Mouse (Mus musculus) MEL (cell line): Measurements from ENCODE around the gene D430042O09Rik. TPM values are rescaled to one million over a fixed set of nuclear protein-coding genes. Genes with fewer than 3 reads are reported as not detected.

Experiments
- DNase-seq: peaks from one replicate; pipeline ENCODE4 v3.0.0; 2011; ENCODE audit warnings: low read depth, low spot score
- H3K27ac ChIP-seq: 2 replicates; pipeline ENCODE4 v1.5.1; 2012; ENCODE audit warnings: low read depth, mild to moderate bottlenecking, control low read depth, low read length, moderate library complexity; ENCODE audit not compliant: control insufficient read depth
- H3K27me3 ChIP-seq, 2 experiments: fragments of 150-350 bp in 1 of 2; sonication (generic) in 1 of 2; 2 replicates each; pipeline ENCODE4 v1.6.1; 2012; ENCODE audit warnings: low read length in 2 of 2, mild to moderate bottlenecking in 2 of 2, improper control_type of control experiment in 1 of 2, moderate library complexity in 1 of 2; ENCODE audit not compliant: insufficient read depth in 2 of 2, control insufficient read depth in 1 of 2
- H3K36me3 ChIP-seq, 2 experiments: 2 replicates each; pipeline ENCODE4 v1.6.1; 2012 to 2014; ENCODE audit warnings: low read length in 2 of 2, improper control_type of control experiment in 1 of 2, inconsistent platforms in 1 of 2, mild to moderate bottlenecking in 1 of 2; ENCODE audit not compliant: insufficient read depth in 2 of 2, control insufficient read depth in 1 of 2
- H3K4me1 ChIP-seq, 2 experiments: fragments of 150-350 bp in 1 of 2; sonication (generic) in 1 of 2; 2 replicates each; pipeline ENCODE4 v1.6.1; 2012; ENCODE audit warnings: low read length in 2 of 2, improper control_type of control experiment in 1 of 2, mild to moderate bottlenecking in 1 of 2; ENCODE audit not compliant: insufficient read depth in 2 of 2, control insufficient read depth in 1 of 2
- H3K4me3 ChIP-seq, 2 experiments: fragments of 150-350 bp in 1 of 2; sonication (generic) in 1 of 2; 2 replicates each; pipeline ENCODE4 v1.5.1; 2012; ENCODE audit warnings: low read depth in 2 of 2, low read length in 2 of 2, mild to moderate bottlenecking in 2 of 2, moderate library complexity in 2 of 2, control low read depth in 1 of 2, improper control_type of control experiment in 1 of 2; ENCODE audit not compliant: control insufficient read depth in 1 of 2, insufficient read depth in 1 of 2
- H3K79me2 ChIP-seq: 2 replicates; pipeline ENCODE4 v1.6.1; 2012; ENCODE audit warnings: mild to moderate bottlenecking, low read length, moderate library complexity; ENCODE audit not compliant: control insufficient read depth, poor library complexity, insufficient read depth
- H3K9ac ChIP-seq: 2 replicates; pipeline ENCODE4 v1.6.1; 2012; ENCODE audit warnings: low read depth, mild to moderate bottlenecking, control low read depth, low read length, moderate library complexity; ENCODE audit not compliant: control insufficient read depth, poor library complexity, severe bottlenecking
- H3K9me3 ChIP-seq: fragments of 150-350 bp; sonication (generic); replicated peaks from 2 replicates; pipeline ENCODE4 v1.6.1; 2012; ENCODE audit warnings: mild to moderate bottlenecking, low read length, improper control_type of control experiment, moderate library complexity; ENCODE audit not compliant: insufficient read depth
- BHLHE40 ChIP-seq: IDR thresholded peaks from 2 replicates; pipeline ENCODE4 v1.6.1; 2012; ENCODE audit warnings: low read depth, mild to moderate bottlenecking, inconsistent platforms, low read length, improper control_type of control experiment, borderline replicate concordance
- CHD1 ChIP-seq: IDR thresholded peaks from 2 replicates; pipeline ENCODE4 v1.6.1; 2012; ENCODE audit warnings: low read depth, mild to moderate bottlenecking, inconsistent platforms, low read length, improper control_type of control experiment
- CHD2 ChIP-seq: IDR thresholded peaks from 2 replicates; pipeline ENCODE4 v1.6.1; 2011; ENCODE audit warnings: low read length, improper control_type of control experiment
- CTCF ChIP-seq, 3 experiments: IDR thresholded peaks in 2 of 3; conservative IDR thresholded peaks in 1 of 3; 2 replicates each; pipeline ENCODE4 v1.5.1; 2011 to 2012; ENCODE audit warnings: low read length in 3 of 3, low read depth in 2 of 3, mild to moderate bottlenecking in 2 of 3, improper control_type of control experiment in 1 of 3, inconsistent platforms in 1 of 3, mixed read lengths in 1 of 3, moderate library complexity in 1 of 3; ENCODE audit not compliant: control insufficient read depth in 1 of 3, insufficient read depth in 1 of 3, poor library complexity in 1 of 3, severe bottlenecking in 1 of 3
- E2F4 ChIP-seq: IDR thresholded peaks from 2 replicates; pipeline ENCODE4 v1.6.1; 2011; ENCODE audit warnings: low read depth, low read length, improper control_type of control experiment, borderline replicate concordance
- ELF1 ChIP-seq: IDR thresholded peaks from 2 replicates; pipeline ENCODE4 v1.6.1; 2014; ENCODE audit warnings: low read depth, mild to moderate bottlenecking, inconsistent platforms, low read length, improper control_type of control experiment, moderate library complexity
- EP300 ChIP-seq, 2 experiments: IDR thresholded peaks; 2 replicates each; pipeline ENCODE4 v1.6.1; 2011; ENCODE audit warnings: improper control_type of control experiment in 2 of 2, low read length in 2 of 2, low read depth in 1 of 2, mild to moderate bottlenecking in 1 of 2
- ETS1 ChIP-seq: IDR thresholded peaks from 2 replicates; pipeline ENCODE4 v1.6.1; 2012; ENCODE audit warnings: low read depth, mild to moderate bottlenecking, inconsistent platforms, low read length, improper control_type of control experiment, moderate library complexity
- GABPA ChIP-seq: IDR thresholded peaks from 2 replicates; pipeline ENCODE4 v1.6.1; 2012; ENCODE audit warnings: low read depth, mild to moderate bottlenecking, inconsistent platforms, low read length, improper control_type of control experiment, moderate library complexity
- GATA1 ChIP-seq: IDR thresholded peaks from 2 replicates; pipeline ENCODE4 v1.6.1; 2011; ENCODE audit warnings: low read depth, low read length, improper control_type of control experiment
- HCFC1 ChIP-seq: IDR thresholded peaks from 2 replicates; pipeline ENCODE4 v1.6.1; 2012; ENCODE audit warnings: low read depth, mild to moderate bottlenecking, inconsistent platforms, low read length, improper control_type of control experiment, moderate library complexity
- JUND ChIP-seq: IDR thresholded peaks from 2 replicates; pipeline ENCODE4 v1.6.1; 2011; ENCODE audit warnings: low read depth, mild to moderate bottlenecking, improper control_type of control experiment, low read length
- KAT2A ChIP-seq: conservative IDR thresholded peaks from 2 replicates; pipeline ENCODE4 v1.6.1; 2012; ENCODE audit warnings: low read depth, low read length, improper control_type of control experiment, inconsistent platforms
- MAFK ChIP-seq: IDR thresholded peaks from 2 replicates; pipeline ENCODE4 v1.6.1; 2011; ENCODE audit warnings: low read depth, mild to moderate bottlenecking, low read length, improper control_type of control experiment, borderline replicate concordance
- MAX ChIP-seq: IDR thresholded peaks from 2 replicates; pipeline ENCODE4 v1.6.1; 2011; ENCODE audit warnings: low read length, improper control_type of control experiment
- MAZ ChIP-seq: IDR thresholded peaks from 2 replicates; pipeline ENCODE4 v1.6.1; 2012; ENCODE audit warnings: low read depth, mild to moderate bottlenecking, inconsistent platforms, low read length, improper control_type of control experiment
- MEF2A ChIP-seq: IDR thresholded peaks from 2 replicates; pipeline ENCODE4 v1.6.1; 2014; ENCODE audit warnings: low read depth, mild to moderate bottlenecking, inconsistent platforms, low read length, improper control_type of control experiment; ENCODE audit not compliant: poor library complexity, insufficient replicate concordance, severe bottlenecking; ENCODE audit errors: extremely low read depth
- MXI1 ChIP-seq: IDR thresholded peaks from 2 replicates; pipeline ENCODE4 v1.6.1; 2011; ENCODE audit warnings: mild to moderate bottlenecking, low read depth, low read length, improper control_type of control experiment
- MYB ChIP-seq: IDR thresholded peaks from 2 replicates; pipeline ENCODE4 v1.6.1; 2011; ENCODE audit warnings: mild to moderate bottlenecking, low read depth, low read length, improper control_type of control experiment
- MYC ChIP-seq: IDR thresholded peaks from 2 replicates; pipeline ENCODE4 v1.6.1; 2011; ENCODE audit warnings: low read depth, mild to moderate bottlenecking, low read length, improper control_type of control experiment, moderate library complexity
- NELFE ChIP-seq: IDR thresholded peaks from 2 replicates; pipeline ENCODE4 v1.6.1; 2011; ENCODE audit warnings: low read depth, low read length, improper control_type of control experiment
- NRF1 ChIP-seq: IDR thresholded peaks from 2 replicates; pipeline ENCODE4 v1.6.1; 2014; ENCODE audit warnings: low read depth, mild to moderate bottlenecking, inconsistent platforms, low read length, improper control_type of control experiment, moderate library complexity; ENCODE audit not compliant: poor library complexity, insufficient read depth, severe bottlenecking
- POLR2A ChIP-seq, 2 experiments: IDR thresholded peaks; 2 replicates each; pipeline ENCODE4 v1.6.1; 2011 to 2012; ENCODE audit warnings: low read length in 2 of 2, mild to moderate bottlenecking in 2 of 2, control low read depth in 1 of 2, improper control_type of control experiment in 1 of 2, low read depth in 1 of 2, moderate library complexity in 1 of 2; ENCODE audit not compliant: control insufficient read depth in 1 of 2, insufficient read depth in 1 of 2, poor library complexity in 1 of 2
- POLR2AphosphoS2 ChIP-seq: IDR thresholded peaks from 2 replicates; pipeline ENCODE4 v1.6.1; 2011; ENCODE audit warnings: low read length, improper control_type of control experiment
- POLR2AphosphoS5 ChIP-seq: IDR thresholded peaks from 2 replicates; pipeline ENCODE4 v1.6.1; 2012; ENCODE audit warnings: low read depth, borderline replicate concordance, mild to moderate bottlenecking, inconsistent platforms, low read length, moderate library complexity, mixed read lengths
- RAD21 ChIP-seq: IDR thresholded peaks from 2 replicates; pipeline ENCODE4 v1.6.1; 2011; ENCODE audit warnings: mild to moderate bottlenecking, low read depth, low read length, improper control_type of control experiment
- RCOR1 ChIP-seq: IDR thresholded peaks from 2 replicates; pipeline ENCODE4 v1.6.1; 2012; ENCODE audit warnings: low read depth, mild to moderate bottlenecking, inconsistent platforms, low read length, improper control_type of control experiment
- SMC3 ChIP-seq: IDR thresholded peaks from 2 replicates; pipeline ENCODE4 v1.6.1; 2011; ENCODE audit warnings: low read depth, low read length, improper control_type of control experiment
- TAL1 ChIP-seq: IDR thresholded peaks from 2 replicates; pipeline ENCODE4 v1.6.1; 2012; ENCODE audit warnings: mild to moderate bottlenecking, inconsistent platforms, low read length, moderate library complexity, mixed read lengths
- TBP ChIP-seq: IDR thresholded peaks from 2 replicates; pipeline ENCODE4 v1.8.0; 2011; ENCODE audit warnings: low read depth, low read length, improper control_type of control experiment
- TCF12 ChIP-seq: IDR thresholded peaks from 2 replicates; pipeline ENCODE4 v1.6.1; 2014; ENCODE audit warnings: low read depth, mild to moderate bottlenecking, inconsistent platforms, low read length, improper control_type of control experiment, moderate library complexity
- UBTF ChIP-seq: IDR thresholded peaks from 2 replicates; pipeline ENCODE4 v1.6.1; 2012; ENCODE audit warnings: low read depth, mild to moderate bottlenecking, inconsistent platforms, low read length, improper control_type of control experiment, moderate library complexity, borderline replicate concordance; ENCODE audit not compliant: insufficient read depth
- USF1 ChIP-seq: IDR thresholded peaks from 2 replicates; pipeline ENCODE4 v1.6.1; 2014; ENCODE audit warnings: low read depth, mild to moderate bottlenecking, inconsistent platforms, low read length, improper control_type of control experiment, moderate library complexity
- USF2 ChIP-seq, 2 experiments: IDR thresholded peaks; 2 replicates each; pipeline ENCODE4 v1.6.1; 2011 to 2012; ENCODE audit warnings: improper control_type of control experiment in 2 of 2, low read length in 2 of 2, borderline replicate concordance in 1 of 2, inconsistent platforms in 1 of 2, low read depth in 1 of 2, mild to moderate bottlenecking in 1 of 2; ENCODE audit not compliant: insufficient read depth in 1 of 2
- ZKSCAN1 ChIP-seq: IDR thresholded peaks from 2 replicates; pipeline ENCODE4 v1.6.1; 2012; ENCODE audit warnings: low read depth, mild to moderate bottlenecking, inconsistent platforms, low read length, improper control_type of control experiment, moderate library complexity
- ZMIZ1 ChIP-seq: IDR thresholded peaks from 2 replicates; pipeline ENCODE4 v1.6.1; 2012; ENCODE audit warnings: low read depth, mild to moderate bottlenecking, inconsistent platforms, low read length, improper control_type of control experiment, moderate library complexity
- ZNF384 ChIP-seq: IDR thresholded peaks from 2 replicates; pipeline ENCODE4 v1.6.1; 2012; ENCODE audit warnings: low read depth, mild to moderate bottlenecking, inconsistent platforms, low read length, improper control_type of control experiment
- polyA plus RNA-seq, 2 experiments: library from polyadenylated mRNA; stranded (reverse) in 1 of 2; unstranded in 1 of 2; fragments of >175 nt in 1 of 2; fragments of >200 nt in 1 of 2; gene quantifications; 2 replicates each; pipeline versions ENCODE4 v1.2.1 to v1.2.4; 2012; ENCODE audit warnings: low replicate concordance in 2 of 2, low read depth in 1 of 2; ENCODE audit not compliant: insufficient read length in 2 of 2, insufficient read depth in 1 of 2, missing spikeins in 1 of 2
- total RNA-seq: library from RNA; depleted of rRNA; stranded (reverse); fragments of 300-350 nt; gene quantifications from 2 replicates; pipeline ENCODE4 v1.2.3, GENCODE M21; 2012; rRNA removed

D430042O09Rik gene
- total RNA-seq (6.2 and 6.9 TPM in 2 replicates), polyA plus RNA-seq (10 to 100 TPM in 1 of 2 experiments, not detected in 1; 12.8 TPM)

GRCm38 (mm10) chr7:125707593-125708022 is at the start of gene D430042O09Rik, which contains the start of gene Gtf3c1:
D430042O09Rik (plus strand) TSS chr7:125707888.
Gtf3c1 (minus strand) TSS chr7:125707780.
- Histone ChIP-seq H3K27ac (peak within 1 kb of the TSS; percentile 52), H3K79me2 (peaks cover 28% of the 10 kb centered on the region), H3K4me3 (peak within 1 kb of the TSS; percentile 88 to 92), H3K9ac (peak within 1 kb of the TSS; percentile 92), H3K36me3 (peaks cover 5 to 26% of the 10 kb centered on the region in 2 experiments), H3K9me3 (no peaks in the 10 kb centered on the region), H3K4me1 (peaks cover 2 to 26% of the 10 kb centered on the region in 2 experiments; a peak in 3 of 4 replicates), H3K27me3 (no peaks in the 10 kb centered on the region)
- DNase-seq, result peak; percentile 99
- TF ChIP-seq NRF1 (peak; percentile 100; the same call in 1 of the 2 replicates), ZMIZ1 (peak; percentile 72), CHD1 (no peak), TAL1 (no peak), MAZ (no peak), SMC3 (no peak), MEF2A (no peak), USF2 (IDR thresholded peaks at IDR 0.05; ENCODE audit: borderline replicate concordance in 1 of 2, insufficient read depth in 1 of 2, low read depth in 1 of 2, low read length in 2 of 2) (no peak), MYB (0 out of 2 replicates have a peak, but pooled peaks have one; percentile 22), RCOR1 (no peak), KAT2A (no peak; the same call in 1 of the 2 replicates), MYC (no peak), TCF12 (peak; percentile 40; the same call in 1 of the 2 replicates), POLR2AphosphoS5 (no peak), ZNF384 (no peak), CTCF (IDR thresholded peaks at IDR 0.05 in 2 of 3, conservative IDR thresholded peaks at IDR 0.05 in 1 of 3; ENCODE audit: control insufficient read depth in 1 of 3, insufficient read depth in 1 of 3, low read depth in 2 of 3, low read length in 3 of 3, poor library complexity in 1 of 3, severe bottlenecking in 1 of 3) (no peak), USF1 (0 out of 2 replicates have a peak, but pooled peaks have one; percentile 29), RAD21 (no peak), ETS1 (no peak), MAFK (no peak), TBP (no peak), HCFC1 (peak; percentile 86), GABPA (no peak), POLR2A (IDR thresholded peaks at IDR 0.05; ENCODE audit: control insufficient read depth in 1 of 2, insufficient read depth in 1 of 2, low read depth in 1 of 2, low read length in 2 of 2, poor library complexity in 1 of 2) (peak; percentile 86 to 89), JUND (no peak), GATA1 (no peak), MAX (peak; percentile 31; the same call in 1 of the 2 replicates), BHLHE40 (no peak), MXI1 (peak; percentile 64), E2F4 (no peak), CHD2 (no peak), UBTF (no peak), NELFE (peak; percentile 95), EP300 (IDR thresholded peaks at IDR 0.05; ENCODE audit: low read depth in 1 of 2, low read length in 2 of 2) (no peak), ZKSCAN1 (no peak), ELF1 (peak; percentile 87), POLR2AphosphoS2 (peak; percentile 85; the same call in 1 of the 2 replicates)
